Mouse (Mus musculus) CH12.LX (cell line): ENCODE data around the gene Mpzl2. TPM values are rescaled to one million over a fixed set of nuclear protein-coding genes. Genes with fewer than 3 reads are reported as not detected.

Experiments
- DNase-seq: peaks from one replicate; pipeline ENCODE4 v3.0.0-alpha.2; 2013; ENCODE audit errors: extremely low read depth
- H3K27ac ChIP-seq: 2 replicates; pipeline ENCODE4 v1.5.1; 2012; ENCODE audit warnings: low read depth, mild to moderate bottlenecking, control low read depth, moderate library complexity; ENCODE audit not compliant: insufficient read depth
- H3K27me3 ChIP-seq: replicated peaks from 2 replicates; pipeline ENCODE3; 2012; ENCODE audit warnings: inconsistent platforms
- H3K36me3 ChIP-seq, 2 experiments: replicated peaks in 1 of 2; 2 replicates each; pipeline versions ENCODE3 to v1.6.1; 2012; ENCODE audit warnings: inconsistent platforms in 1 of 2, low read length in 1 of 2, mild to moderate bottlenecking in 1 of 2, mixed read lengths in 1 of 2, moderate library complexity in 1 of 2; ENCODE audit not compliant: control insufficient read depth in 1 of 2, insufficient read depth in 1 of 2
- H3K4me1 ChIP-seq, 2 experiments: 2 replicates each; pipeline ENCODE4 v1.6.1; 2012; ENCODE audit warnings: inconsistent platforms in 1 of 2, moderate library complexity in 1 of 2; ENCODE audit not compliant: insufficient read depth in 2 of 2, control insufficient read depth in 1 of 2
- H3K4me2 ChIP-seq: 2 replicates; pipeline ENCODE4 v1.6.1; 2012; ENCODE audit warnings: low read depth, mild to moderate bottlenecking, control low read depth; ENCODE audit not compliant: poor library complexity, insufficient read depth, severe bottlenecking
- H3K4me3 ChIP-seq, 3 experiments: fragments of 150-350 bp in 1 of 3; sonication (generic) in 1 of 3; replicated peaks in 1 of 3; 2 replicates each; pipeline versions ENCODE3 to v1.5.1; 2011 to 2012; ENCODE audit warnings: low read depth in 2 of 3, low read length in 2 of 3, mild to moderate bottlenecking in 2 of 3, moderate library complexity in 2 of 3, control low read depth in 1 of 3, improper control_type of control experiment in 1 of 3, inconsistent platforms in 1 of 3, mixed read lengths in 1 of 3; ENCODE audit not compliant: poor library complexity in 1 of 3
- H3K79me2 ChIP-seq: replicated peaks from 2 replicates; pipeline ENCODE4 v1.6.1; 2012; ENCODE audit warnings: mild to moderate bottlenecking, moderate library complexity; ENCODE audit not compliant: control insufficient read depth, poor library complexity, insufficient read depth, severe bottlenecking; ENCODE audit errors: extremely low read depth
- H3K9ac ChIP-seq: 2 replicates; pipeline ENCODE4 v1.6.1; 2012; ENCODE audit warnings: low read depth, mild to moderate bottlenecking, control low read depth, moderate library complexity; ENCODE audit not compliant: insufficient read depth
- H3K9me3 ChIP-seq: replicated peaks from 2 replicates; pipeline ENCODE3; 2012; ENCODE audit warnings: low read length, inconsistent platforms, mixed read lengths
- BHLHE40 ChIP-seq: IDR thresholded peaks from 2 replicates; pipeline ENCODE4 v1.6.1; 2011; ENCODE audit warnings: mild to moderate bottlenecking, low read depth, low read length, improper control_type of control experiment
- CHD1 ChIP-seq: IDR thresholded peaks from 2 replicates; pipeline ENCODE4 v1.6.1; 2012; ENCODE audit warnings: low read depth, low read length, improper control_type of control experiment, inconsistent platforms
- CHD2 ChIP-seq: IDR thresholded peaks from 2 replicates; pipeline ENCODE4 v1.6.1; 2011; ENCODE audit warnings: low read length, improper control_type of control experiment
- CTCF ChIP-seq, 2 experiments: IDR thresholded peaks in 1 of 2; conservative IDR thresholded peaks in 1 of 2; 2 replicates each; pipeline ENCODE4 v1.5.1; 2011 to 2012; ENCODE audit warnings: low read depth in 2 of 2, low read length in 2 of 2, improper control_type of control experiment in 1 of 2, inconsistent platforms in 1 of 2, mild to moderate bottlenecking in 1 of 2, moderate library complexity in 1 of 2
- ELF1 ChIP-seq: IDR thresholded peaks from 2 replicates; pipeline ENCODE4 v1.6.1; 2014; ENCODE audit warnings: low read depth, mild to moderate bottlenecking, inconsistent platforms, low read length, improper control_type of control experiment
- ETS1 ChIP-seq: conservative IDR thresholded peaks from 2 replicates; pipeline ENCODE4 v1.6.1; 2012; ENCODE audit warnings: low read depth, mild to moderate bottlenecking, inconsistent platforms, low read length, improper control_type of control experiment, moderate library complexity
- IRF4 ChIP-seq: IDR thresholded peaks from 2 replicates; pipeline ENCODE4 v1.6.1; 2014; ENCODE audit warnings: low read depth, mild to moderate bottlenecking, inconsistent platforms, low read length, improper control_type of control experiment
- KAT2A ChIP-seq: IDR thresholded peaks from 2 replicates; pipeline ENCODE4 v1.6.1; 2012; ENCODE audit warnings: low read length, improper control_type of control experiment, inconsistent platforms; ENCODE audit not compliant: insufficient replicate concordance
- MAFK ChIP-seq: IDR thresholded peaks from 2 replicates; pipeline ENCODE4 v1.6.1; 2011; ENCODE audit warnings: low read length, improper control_type of control experiment; ENCODE audit not compliant: insufficient replicate concordance
- MAZ ChIP-seq: IDR thresholded peaks from 2 replicates; pipeline ENCODE4 v1.6.1; 2012; ENCODE audit warnings: low read depth, mild to moderate bottlenecking, inconsistent platforms, low read length, improper control_type of control experiment, moderate library complexity
- MEF2A ChIP-seq: IDR thresholded peaks from 2 replicates; pipeline ENCODE4 v1.6.1; 2014; ENCODE audit warnings: low read depth, mild to moderate bottlenecking, inconsistent platforms, low read length, improper control_type of control experiment, borderline replicate concordance
- MXI1 ChIP-seq: IDR thresholded peaks from 2 replicates; pipeline ENCODE4 v1.6.1; 2011; ENCODE audit warnings: mild to moderate bottlenecking, low read depth, low read length, improper control_type of control experiment
- MYC ChIP-seq: IDR thresholded peaks from 2 replicates; pipeline ENCODE4 v1.6.1; 2011; ENCODE audit warnings: low read depth, mild to moderate bottlenecking, improper control_type of control experiment, low read length
- NELFE ChIP-seq: IDR thresholded peaks from 2 replicates; pipeline ENCODE4 v1.6.1; 2011; ENCODE audit warnings: low read depth, low read length, improper control_type of control experiment
- NRF1 ChIP-seq: IDR thresholded peaks from 2 replicates; pipeline ENCODE4 v1.6.1; 2014; ENCODE audit warnings: low read depth, mild to moderate bottlenecking, inconsistent platforms, low read length, improper control_type of control experiment, moderate library complexity
- POLR2A ChIP-seq: IDR thresholded peaks from 2 replicates; pipeline ENCODE4 v1.6.1; 2011; ENCODE audit warnings: low read depth, mild to moderate bottlenecking, improper control_type of control experiment, low read length
- POLR2AphosphoS2 ChIP-seq: IDR thresholded peaks from 2 replicates; pipeline ENCODE4 v1.6.1; 2011; ENCODE audit warnings: low read depth, low read length, improper control_type of control experiment
- RAD21 ChIP-seq: IDR thresholded peaks from 2 replicates; pipeline ENCODE4 v1.6.1; 2011; ENCODE audit warnings: low read depth, mild to moderate bottlenecking, low read length, improper control_type of control experiment, moderate library complexity
- RCOR1 ChIP-seq: conservative IDR thresholded peaks from 2 replicates; pipeline ENCODE4 v1.6.1; 2012; ENCODE audit warnings: low read depth, mild to moderate bottlenecking, inconsistent platforms, low read length, improper control_type of control experiment
- SIN3A ChIP-seq: IDR thresholded peaks from 2 replicates; pipeline ENCODE4 v1.6.1; 2012; ENCODE audit warnings: low read length, improper control_type of control experiment, inconsistent platforms
- SMC3 ChIP-seq: IDR thresholded peaks from 2 replicates; pipeline ENCODE4 v1.6.1; 2011; ENCODE audit warnings: low read depth, low read length, improper control_type of control experiment
- TCF12 ChIP-seq: IDR thresholded peaks from 2 replicates; pipeline ENCODE4 v1.6.1; 2014; ENCODE audit warnings: low read depth, mild to moderate bottlenecking, inconsistent platforms, low read length, improper control_type of control experiment
- UBTF ChIP-seq: IDR thresholded peaks from 2 replicates; pipeline ENCODE4 v1.6.1; 2012; ENCODE audit warnings: low read depth, mild to moderate bottlenecking, inconsistent platforms, low read length, improper control_type of control experiment, moderate library complexity
- USF1 ChIP-seq: IDR thresholded peaks from 2 replicates; pipeline ENCODE4 v1.6.1; 2014; ENCODE audit warnings: low read depth, mild to moderate bottlenecking, inconsistent platforms, low read length, improper control_type of control experiment
- USF2 ChIP-seq: conservative IDR thresholded peaks from 2 replicates; pipeline ENCODE4 v1.6.1; 2011; ENCODE audit warnings: low read depth, low read length, improper control_type of control experiment
- ZC3H11A ChIP-seq: IDR thresholded peaks from 2 replicates; pipeline ENCODE4 v1.6.1; 2012; ENCODE audit warnings: low read depth, mild to moderate bottlenecking, inconsistent platforms, low read length, improper control_type of control experiment
- ZKSCAN1 ChIP-seq: IDR thresholded peaks from 2 replicates; pipeline ENCODE4 v1.6.1; 2012; ENCODE audit warnings: low read depth, inconsistent platforms, low read length, improper control_type of control experiment, borderline replicate concordance
- ZNF384 ChIP-seq: IDR thresholded peaks from 2 replicates; pipeline ENCODE4 v1.6.1; 2012; ENCODE audit warnings: low read depth, low read length, improper control_type of control experiment, inconsistent platforms
- dilution Hi-C: fragments of 300-500 bp; cut with MboI; formaldehyde crosslinking; loops from 2 replicates; pipeline ENCODE4 v1.14.3; 2020; ENCODE audit warnings: low sequenced_read_pairs; ENCODE audit not compliant: extremely low pct_unique_long_range_greater_than_20kb, extremely low pct_ligation_motif_present
- in situ Hi-C: fragments of 300-500 bp; cut with MboI; formaldehyde crosslinking; loops from 3 replicates; pipeline ENCODE4 v1.14.3; 2019; ENCODE audit warnings: low sequenced_read_pairs, low pct_ligation_motif_present, low pct_unique_long_range_greater_than_20kb, mixed read lengths
- polyA plus RNA-seq: library from polyadenylated mRNA; unstranded; fragments of >175 nt; gene quantifications from 2 replicates; pipeline ENCODE4 v1.2.1, GENCODE M21; 2012; ENCODE audit warnings: low read depth; ENCODE audit not compliant: insufficient read length
- total RNA-seq, 2 experiments: library from RNA; depleted of rRNA; stranded (reverse); fragments of 300-350 nt in 1 of 2; fragments of >200 nt in 1 of 2; gene quantifications; 2 replicates each; pipeline ENCODE4 v1.2.3; 2012 to 2014

The Mpzl2 gene
- total and polyA plus RNA-seq, 3 experiments = 0.27 to 0.36 (median 0.30) TPM

- Histone ChIP-seq H3K79me2 (no peaks in the 10 kb centered on the region), H3K4me1 (peaks cover 0 to 1% of the 10 kb centered on the region in 2 experiments; a peak in 1 of 4 replicates), H3K9me3 (peaks cover 6% of the 10 kb centered on the region), H3K27me3 (no peaks in the 10 kb centered on the region), H3K4me3 (no peak overlapping the region), H3K36me3 (no peaks in the 10 kb centered on the region), H3K27ac (no peak overlapping the region), H3K4me2 (no peak overlapping the region), H3K9ac (no peak overlapping the region)
- TF ChIP-seq RCOR1 = no peak
- no peak for TF ChIP-seq MXI1
- no peak for TF ChIP-seq BHLHE40
- TF ChIP-seq MYC = no peak
- TF ChIP-seq USF1 = no peak
- TF ChIP-seq NELFE = no peak
- no peak for TF ChIP-seq RAD21
- no peak for TF ChIP-seq ELF1
- TF ChIP-seq MAFK = no peak
- no peak for TF ChIP-seq POLR2AphosphoS2
- no peak for TF ChIP-seq ZNF384
- TF ChIP-seq IRF4 = no peak
- TF ChIP-seq CTCF (conservative IDR thresholded peaks at IDR 0.05 in 1 of 2, IDR thresholded peaks at IDR 0.05 in 1 of 2; ENCODE audit: low read depth in 2 of 2, low read length in 2 of 2) = no peak
- TF ChIP-seq SMC3 = no peak
- TF ChIP-seq CHD2 = no peak
- no peak for TF ChIP-seq ZKSCAN1
- TF ChIP-seq CHD1 = no peak
- DNase-seq = no peak
- in situ Hi-C loops (loop anchor here (25.0 kb wide), 1 partner anchor 369 kb away; the partner anchor contains the start of gene Fxyd2), dilution Hi-C loops (no loop called here)
Measured at GRCm38 (mm10) chr9:45018031-45018430, 21.6 kb upstream of the Mpzl2 start.

DNA sequence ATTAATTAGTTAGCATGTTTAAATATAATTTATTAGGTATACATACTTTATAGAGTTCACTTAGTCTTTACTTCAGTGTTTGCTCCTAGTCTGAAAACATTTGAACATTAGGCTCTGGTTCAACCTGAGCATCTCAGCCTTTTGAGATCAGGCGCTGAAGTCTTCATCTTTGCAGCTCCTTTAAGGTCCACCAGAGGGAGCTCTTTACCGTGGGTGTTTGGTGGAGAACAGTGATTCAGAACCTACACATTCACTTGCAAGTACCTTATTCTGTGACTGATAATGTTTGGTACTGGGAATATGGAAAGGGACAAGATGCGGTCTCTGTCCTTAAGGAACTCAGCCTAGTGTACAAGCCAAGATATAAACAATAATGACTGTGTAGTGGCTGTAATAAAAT, 16.8 kb upstream of the Mpzl2 start:
- H3K9me3 ChIP-seq = no peaks in the 10 kb centered on the region
- dilution Hi-C loops (no loop called here), in situ Hi-C loops (loop anchor here (25.0 kb wide), 1 partner anchor 365 kb away; the partner anchor contains the start of gene Fxyd2)
- DNase-seq = peak; percentile 82
- peaks cover 13 to 20% of the 10 kb centered on the region in 2 experiments for H3K4me1 ChIP-seq
- H3K79me2 ChIP-seq = no peaks in the 10 kb centered on the region
- no peak overlapping the region for H3K9ac ChIP-seq
- H3K4me3 ChIP-seq = no peak overlapping the region
- H3K36me3 ChIP-seq = no peaks in the 10 kb centered on the region
- TF ChIP-seq MEF2A (no peak), ELF1 (no peak), POLR2A (no peak), TCF12 (no peak), MAFK (no peak), MAZ (no peak), ETS1 (no peak), CHD1 (no peak), SIN3A (no peak), ZNF384 (no peak), ZKSCAN1 (no peak), NELFE (peak; percentile 11; the same call in 1 of the 2 replicates), SMC3 (peak; percentile 99), USF2 (no peak), BHLHE40 (no peak), CTCF (conservative IDR thresholded peaks at IDR 0.05 in 1 of 2, IDR thresholded peaks at IDR 0.05 in 1 of 2; ENCODE audit: low read depth in 2 of 2, low read length in 2 of 2) (peak; percentile 82 to 99), CHD2 (no peak), USF1 (no peak), UBTF (no peak), ZC3H11A (peak; percentile 97), KAT2A (no peak), RAD21 (peak; percentile 100), MYC (no peak), NRF1 (no peak), IRF4 (peak; percentile 57; the same call in 1 of the 2 replicates)
- no peak overlapping the region for H3K4me2 ChIP-seq
- H3K27ac ChIP-seq = no peak overlapping the region
- H3K27me3 ChIP-seq = peaks cover 2% of the 10 kb centered on the region
